Mouse (Mus musculus): ENCODE measurements around the gene Hs6st2. TPM values are rescaled to one million over a fixed set of nuclear protein-coding genes. Genes with fewer than 3 reads are reported as not detected.

The Hs6st2 gene
- polyA plus RNA-seq, 1 experiment from 2014 or later = 11.6 TPM

- DNase-seq (ENCODE audit: low spot score, missing footprints) (no peak), ATAC-seq (ENCODE audit: low FRiP score) (no peak)
- H3K4me2 ChIP-seq = no peak overlapping the region
- H3K9ac ChIP-seq (ENCODE audit: low read length) = no peak overlapping the region
- no peaks in the 10 kb centered on the region for H3K4me1 ChIP-seq (ENCODE audit: control insufficient read depth, insufficient read depth, low read length)
- peaks cover 2% of the 10 kb centered on the region; the same call in 1 of the 2 replicates for H3K27me3 ChIP-seq (ENCODE audit: control insufficient read depth, insufficient read depth, low read length)
- 67% methylated on average over 3 of the region's 3 CpGs for WGBS
- no peaks in the 10 kb centered on the region for H3K9me3 ChIP-seq (ENCODE audit: control insufficient read depth, low read length)
- H3K27ac ChIP-seq (ENCODE audit: low read depth, low read length) = no peak overlapping the region
- H3K36me3 ChIP-seq (ENCODE audit: control insufficient read depth, insufficient read depth, low read length) = no peaks in the 10 kb centered on the region
- H3K4me3 ChIP-seq (ENCODE audit: low read depth, low read length) = no peak overlapping the region
These were observed 338.1 kb downstream of the Hs6st2 start for GRCm38 (mm10) chrX:51343595-51343994.

Other genes with a start within 250 kb of the Hs6st2 start
- not detected in 2 replicates for gene Usp26, start 119.4 kb upstream of the Hs6st2 start, polyA plus RNA-seq (2014; fragmentation: Nextera tagmentation; extraction: Ambion mirVana)